Mouse (Mus musculus): ENCODE measurements at regions not wholly inside any gene's neighbourhood (a gene's known extent, or its start where the extent isn't known, plus 50 kb on each side); places are given as distances from the start of the nearest gene placed in this dataset.

GRCm38 (mm10) chr17:45878394-45878793 lies 144.8 kb upstream of the 1600014C23Rik start:
- TF ChIP-seq CTCF (IDR thresholded peaks at IDR 0.05 in 2 of 3, conservative IDR thresholded peaks at IDR 0.05 in 1 of 3; ENCODE audit: control insufficient read depth in 1 of 3, insufficient read depth in 1 of 3, low read depth in 2 of 3, low read length in 3 of 3, poor library complexity in 1 of 3, severe bottlenecking in 1 of 3): peak; percentile 49 to 59 (median 50)
- no peak for TF ChIP-seq UBTF (IDR thresholded peaks at IDR 0.05; ENCODE audit: borderline replicate concordance, insufficient read depth, low read depth, low read length)
- no peak for TF ChIP-seq POLR2A (IDR thresholded peaks at IDR 0.05; ENCODE audit: control insufficient read depth in 1 of 2, insufficient read depth in 1 of 2, low read depth in 1 of 2, low read length in 2 of 2, poor library complexity in 1 of 2)
- TF ChIP-seq TAL1 (IDR thresholded peaks at IDR 0.05; ENCODE audit: low read length): no peak
- no peak for TF ChIP-seq MAX (IDR thresholded peaks at IDR 0.05; ENCODE audit: low read length)
- no peak for TF ChIP-seq TCF12 (IDR thresholded peaks at IDR 0.05; ENCODE audit: low read depth, low read length)
- no peak for TF ChIP-seq POLR2AphosphoS2 (IDR thresholded peaks at IDR 0.05; ENCODE audit: low read length)
- no peak for TF ChIP-seq EP300 (IDR thresholded peaks at IDR 0.05; ENCODE audit: low read depth in 1 of 2, low read length in 2 of 2)
- TF ChIP-seq SIN3A (IDR thresholded peaks at IDR 0.05; ENCODE audit: low read length): no peak
